Mouse (Mus musculus) lung, embryonic 16.5 days (tissue): Measurements from ENCODE around the gene Zfp791. TPM values are rescaled to one million over a fixed set of nuclear protein-coding genes. Genes with fewer than 3 reads are reported as not detected.
"Not testable (repeated sequence)": the region's sequence is repeated elsewhere in the genome, so short reads cannot be mapped to it uniquely, and the experiment has no call there.

Experiments used
- ATAC-seq: fragments of 200-750 bp; cut with Nextera tagmentation; 2 replicates; pipeline ENCODE4 v1.8.0; 2017; ENCODE audit warnings: low read depth, mild to moderate bottlenecking, moderate library complexity
- H3K27ac ChIP-seq: fragments of 300-500 bp; sonication (generic); 2 replicates; pipeline ENCODE4 v1.5.1; 2014; ENCODE audit warnings: mild to moderate bottlenecking, control low read depth, low read length
- H3K27me3 ChIP-seq: fragments of 300-500 bp; sonication (generic); 2 replicates; pipeline ENCODE4 v1.6.1; 2014; ENCODE audit warnings: low read depth, low read length, mixed read lengths; ENCODE audit not compliant: control insufficient read depth, insufficient read depth
- H3K36me3 ChIP-seq: fragments of 300-500 bp; sonication (generic); 2 replicates; pipeline ENCODE4 v1.6.1; 2014; ENCODE audit warnings: low read length; ENCODE audit not compliant: control insufficient read depth, insufficient read depth
- H3K4me1 ChIP-seq: fragments of 300-500 bp; sonication (generic); replicated peaks from 2 replicates; pipeline ENCODE4 v1.6.1; 2014; ENCODE audit warnings: low read length, mixed read lengths; ENCODE audit not compliant: control insufficient read depth, insufficient read depth
- H3K4me2 ChIP-seq: fragments of 300-500 bp; sonication (generic); 2 replicates; pipeline ENCODE4 v1.6.1; 2014; ENCODE audit warnings: low read depth, low read length, control low read depth
- H3K4me3 ChIP-seq: fragments of 300-500 bp; sonication (generic); 2 replicates; pipeline ENCODE4 v1.5.1; 2014; ENCODE audit warnings: mild to moderate bottlenecking, low read length, control low read depth
- H3K9ac ChIP-seq: fragments of 300-500 bp; sonication (generic); 2 replicates; pipeline ENCODE4 v1.6.1; 2014; ENCODE audit warnings: low read length, control low read depth
- H3K9me3 ChIP-seq: fragments of 300-500 bp; sonication (generic); 2 replicates; pipeline ENCODE4 v1.6.1; 2016; ENCODE audit warnings: low read length; ENCODE audit not compliant: control insufficient read depth
- WGBS: fragments of 180-500 bp; shearing (Covaris S2); extraction: QIAGEN DNeasy Blood & Tissue Kit; methylation state at CpG from one replicate; pipeline ENCODE4 v1.1.7; 2014; 5-methylcytosine and 5-hydroxymethylcytosine counted together
- polyA plus RNA-seq: library from polyadenylated mRNA; unstranded; fragments of >200 nt; fragmentation: Nextera tagmentation; extraction: Ambion mirVana; gene quantifications from 2 replicates; pipeline ENCODE4 v1.2.1, GENCODE M21; 2015

Gene Zfp791
- 3.4 and 3.7 TPM in 2 replicates for polyA plus RNA-seq

GRCm38 (mm10) chr8:85122995-85123394 lies at the start of gene Zfp791:
Gene Zfp791 (minus strand): TSS chr8:85123095.
- Histone ChIP-seq H3K27me3 (no peaks in the 10 kb centered on the region), H3K9me3 (no peaks in the 10 kb centered on the region), H3K4me3 (no peak within 1 kb of the TSS), H3K36me3 (no peaks in the 10 kb centered on the region), H3K4me1 (no peaks in the 10 kb centered on the region), H3K4me2 (no peak within 1 kb of the TSS), H3K9ac (no peak within 1 kb of the TSS), H3K27ac (no peak within 1 kb of the TSS)
- no peak for ATAC-seq
- 56% methylated on average over 3 of the region's 3 CpGs for WGBS

- H3K4me2 ChIP-seq: no peak overlapping the region
- no peaks in the 10 kb centered on the region for H3K4me1 ChIP-seq
- no peaks in the 10 kb centered on the region for H3K27me3 ChIP-seq
- H3K4me3 ChIP-seq: no peak overlapping the region
- no peaks in the 10 kb centered on the region for H3K36me3 ChIP-seq
- no peak overlapping the region for H3K9ac ChIP-seq
- H3K9me3 ChIP-seq: no peaks in the 10 kb centered on the region
- 19% methylated on average over 14 of the region's 14 CpGs for WGBS
- no peak for ATAC-seq
- no peak overlapping the region for H3K27ac ChIP-seq
Measured at GRCm38 (mm10) chr8:85171291-85171690, 48.4 kb upstream of the Zfp791 start.

- Histone ChIP-seq H3K27me3 (no peaks in the 10 kb centered on the region), H3K4me2 (no peak within 1 kb of the TSS), H3K27ac (no peak within 1 kb of the TSS), H3K4me1 (no peaks in the 10 kb centered on the region), H3K36me3 (no peaks in the 10 kb centered on the region), H3K9me3 (peaks cover 13% of the 10 kb centered on the region), H3K4me3 (no peak within 1 kb of the TSS), H3K9ac (no peak within 1 kb of the TSS)
- ATAC-seq: no peak
- 78% methylated on average over 3 of the region's 3 CpGs for WGBS
Measured at GRCm38 (mm10) chr8:85151624-85152023, 28.7 kb upstream of the Zfp791 start, which contains the start of gene Cks1brt. Gene Cks1brt (plus strand): TSS chr8:85151924.

GRCm38 (mm10) chr8:85142516-85142915 lies 19.6 kb upstream of the Zfp791 start:
- Histone ChIP-seq H3K36me3 (no peaks in the 10 kb centered on the region), H3K4me2 (no peak overlapping the region), H3K27me3 (no peaks in the 10 kb centered on the region), H3K27ac (no peak overlapping the region), H3K9me3 (peaks cover 5% of the 10 kb centered on the region; the same call in 1 of the 2 replicates), H3K4me3 (no peak overlapping the region), H3K4me1 (no peaks in the 10 kb centered on the region), H3K9ac (no peak overlapping the region)
- ATAC-seq: no peak
- WGBS: 94% methylated on average over 4 of the region's 4 CpGs

- 90% methylated on average over 2 of the region's 2 CpGs for WGBS
- H3K27ac ChIP-seq, H3K4me1 ChIP-seq, H3K4me2 ChIP-seq, H3K9ac ChIP-seq, H3K36me3 ChIP-seq, ATAC-seq, H3K9me3 ChIP-seq, H3K27me3 ChIP-seq, H3K4me3 ChIP-seq: not testable (repeated sequence)
Measured at GRCm38 (mm10) chr8:85135690-85136089, 12.8 kb upstream of the Zfp791 start.

GRCm38 (mm10) chr8:85132335-85132734 lies 9.4 kb upstream of the Zfp791 start:
- H3K4me2 ChIP-seq: no peak overlapping the region
- H3K9me3 ChIP-seq: no peaks in the 10 kb centered on the region
- ATAC-seq: no peak
- WGBS: 74% methylated on average over 1 of the region's 1 CpGs
- H3K9ac ChIP-seq: no peak overlapping the region
- no peaks in the 10 kb centered on the region for H3K36me3 ChIP-seq
- no peaks in the 10 kb centered on the region for H3K4me1 ChIP-seq
- no peak overlapping the region for H3K27ac ChIP-seq
- no peaks in the 10 kb centered on the region; the same call in 1 of the 2 replicates for H3K27me3 ChIP-seq
- H3K4me3 ChIP-seq: no peak overlapping the region

- H3K36me3 ChIP-seq: no peaks in the 10 kb centered on the region
- no peaks in the 10 kb centered on the region for H3K9me3 ChIP-seq
- H3K4me2 ChIP-seq: no peak overlapping the region
- WGBS: 85% methylated on average over 8 of the region's 8 CpGs
- no peak overlapping the region for H3K9ac ChIP-seq
- no peak for ATAC-seq
- no peak overlapping the region for H3K4me3 ChIP-seq
- H3K4me1 ChIP-seq: no peaks in the 10 kb centered on the region
- no peaks in the 10 kb centered on the region for H3K27me3 ChIP-seq
- H3K27ac ChIP-seq: no peak overlapping the region
Measured at GRCm38 (mm10) chr8:85123691-85124090, 796 bp upstream of the Zfp791 start.

- not testable (repeated sequence) for H3K27me3 ChIP-seq, H3K4me3 ChIP-seq, H3K9me3 ChIP-seq, ATAC-seq, H3K4me2 ChIP-seq, H3K27ac ChIP-seq, H3K9ac ChIP-seq, H3K36me3 ChIP-seq, H3K4me1 ChIP-seq
- WGBS: 68% methylated on average over 5 of the region's 5 CpGs
Measured at GRCm38 (mm10) chr8:85120251-85120650, 2.6 kb downstream of the Zfp791 start.

- 5% methylated on average over 37 of the region's 37 CpGs for WGBS
- Histone ChIP-seq H3K4me3 (peak overlapping the region; percentile 71), H3K36me3 (no peaks in the 10 kb centered on the region), H3K27ac (peak overlapping the region; percentile 74), H3K4me1 (no peaks in the 10 kb centered on the region), H3K9me3 (no peaks in the 10 kb centered on the region), H3K9ac (peak overlapping the region; percentile 81), H3K27me3 (no peaks in the 10 kb centered on the region), H3K4me2 (peak overlapping the region; percentile 70)
- ATAC-seq: peak; percentile 91
Measured at GRCm38 (mm10) chr8:85119052-85119981, 3.6 kb downstream of the Zfp791 start.
